Mouse (Mus musculus): Measurements from ENCODE around the gene Srxn1. TPM values are rescaled to one million over a fixed set of nuclear protein-coding genes. Genes with fewer than 3 reads are reported as not detected.

Gene Srxn1
- polyA plus RNA-seq, 1 experiment from 2014 or later = 13.4 TPM

GRCm38 (mm10) chr2:152093356-152093792 lies 11.9 kb upstream of the Srxn1 start:
- no peaks in the 10 kb centered on the region for H3K36me3 ChIP-seq (ENCODE audit: control insufficient read depth, insufficient read depth, low read length)
- no peaks in the 10 kb centered on the region for H3K9me3 ChIP-seq (ENCODE audit: control insufficient read depth, low read length)
- DNase-seq (ENCODE audit: low spot score) = peak; percentile 65
- ATAC-seq (ENCODE audit: low FRiP score) = no peak
- peaks cover 7% of the 10 kb centered on the region; the same call in 1 of the 2 replicates for H3K4me1 ChIP-seq (replicated peaks; ENCODE audit: control insufficient read depth, insufficient read depth, low read length)
- H3K9ac ChIP-seq (ENCODE audit: low read depth, low read length) = peak overlapping the region; percentile 17; the same call in 1 of the 2 replicates
- peak overlapping the region; percentile 51 for H3K27ac ChIP-seq (ENCODE audit: low read depth, low read length)
- peak overlapping the region; percentile 27 for H3K4me3 ChIP-seq (ENCODE audit: low read depth, low read length)
- 4% methylated on average over 49 of the region's 60 CpGs for WGBS
- peak overlapping the region; percentile 35 for H3K4me2 ChIP-seq (replicated peaks; ENCODE audit: low read depth, low read length)
- H3K27me3 ChIP-seq (ENCODE audit: control insufficient read depth, insufficient read depth, low read length) = peaks cover 22% of the 10 kb centered on the region

GRCm38 (mm10) chr2:152094856-152095545 lies 10.3 kb upstream of the Srxn1 start:
- H3K27ac ChIP-seq (ENCODE audit: low read depth, low read length) = peak overlapping the region; percentile 85
- ATAC-seq (ENCODE audit: low FRiP score) = peak; percentile 16; the same call in 1 of the 2 replicates
- H3K4me2 ChIP-seq (replicated peaks; ENCODE audit: low read depth, low read length) = no peak overlapping the region
- H3K4me3 ChIP-seq (ENCODE audit: low read depth, low read length) = no peak overlapping the region
- peak; percentile 48 for DNase-seq (ENCODE audit: low spot score)
- peaks cover 7% of the 10 kb centered on the region; the same call in 1 of the 2 replicates for H3K4me1 ChIP-seq (replicated peaks; ENCODE audit: control insufficient read depth, insufficient read depth, low read length)
- no peaks in the 10 kb centered on the region for H3K36me3 ChIP-seq (ENCODE audit: control insufficient read depth, insufficient read depth, low read length)
- H3K27me3 ChIP-seq (ENCODE audit: control insufficient read depth, insufficient read depth, low read length) = peaks cover 22% of the 10 kb centered on the region
- 0 out of 2 replicates have a peak overlapping the region, but pooled peaks have one; percentile 32 for H3K9ac ChIP-seq (ENCODE audit: low read depth, low read length)
- WGBS = 4% methylated on average over 29 of the region's 29 CpGs
- H3K9me3 ChIP-seq (ENCODE audit: control insufficient read depth, low read length) = no peaks in the 10 kb centered on the region

- H3K4me3 ChIP-seq (ENCODE audit: low read depth, low read length) = no peak overlapping the region
- H3K4me2 ChIP-seq (replicated peaks; ENCODE audit: low read depth, low read length) = no peak overlapping the region
- no peak for DNase-seq (ENCODE audit: low spot score)
- 0 out of 2 replicates have a peak, but pooled peaks have one; percentile 13 for ATAC-seq (ENCODE audit: low FRiP score)
- 0 out of 2 replicates have a peak, but pooled peaks cover 2% of the 10 kb centered on the region for H3K4me1 ChIP-seq (replicated peaks; ENCODE audit: control insufficient read depth, insufficient read depth, low read length)
- no peaks in the 10 kb centered on the region for H3K36me3 ChIP-seq (ENCODE audit: control insufficient read depth, insufficient read depth, low read length)
- peaks cover 22% of the 10 kb centered on the region for H3K27me3 ChIP-seq (ENCODE audit: control insufficient read depth, insufficient read depth, low read length)
- H3K27ac ChIP-seq (ENCODE audit: low read depth, low read length) = peak overlapping the region; percentile 61
- no peaks in the 10 kb centered on the region for H3K9me3 ChIP-seq (ENCODE audit: control insufficient read depth, low read length)
- WGBS = 60% methylated on average over 2 of the region's 2 CpGs
- H3K9ac ChIP-seq (ENCODE audit: low read depth, low read length) = no peak overlapping the region
Measured at GRCm38 (mm10) chr2:152096922-152097321, 8.4 kb upstream of the Srxn1 start.

GRCm38 (mm10) chr2:152097916-152098315 lies 7.4 kb upstream of the Srxn1 start:
- WGBS = 74% methylated on average over 11 of the region's 11 CpGs
- H3K9me3 ChIP-seq (ENCODE audit: control insufficient read depth, low read length) = no peaks in the 10 kb centered on the region
- ATAC-seq (ENCODE audit: low FRiP score) = no peak

GRCm38 (mm10) chr2:152099538-152099937 lies 5.8 kb upstream of the Srxn1 start:
- no peaks in the 10 kb centered on the region for H3K36me3 ChIP-seq (ENCODE audit: control insufficient read depth, insufficient read depth, low read length)
- H3K4me3 ChIP-seq (ENCODE audit: low read depth, low read length) = no peak overlapping the region
- H3K9me3 ChIP-seq (ENCODE audit: control insufficient read depth, low read length) = no peaks in the 10 kb centered on the region
- DNase-seq (ENCODE audit: low spot score) (no peak), ATAC-seq (ENCODE audit: low FRiP score) (no peak)
- no peak overlapping the region for H3K9ac ChIP-seq (ENCODE audit: low read depth, low read length)
- peaks cover 4% of the 10 kb centered on the region; the same call in 1 of the 2 replicates for H3K27me3 ChIP-seq (ENCODE audit: control insufficient read depth, insufficient read depth, low read length)
- no peak overlapping the region for H3K4me2 ChIP-seq (replicated peaks; ENCODE audit: low read depth, low read length)
- H3K27ac ChIP-seq (ENCODE audit: low read depth, low read length) = no peak overlapping the region
- H3K4me1 ChIP-seq (replicated peaks; ENCODE audit: control insufficient read depth, insufficient read depth, low read length) = no peaks in the 10 kb centered on the region
- WGBS = 67% methylated on average over 3 of the region's 3 CpGs

More at GRCm38 (mm10) chr2:152097916-152098315, 7.4 kb upstream of the Srxn1 start:
- H3K4me3 ChIP-seq (ENCODE audit: low read depth, low read length) = no peak overlapping the region
- no peaks in the 10 kb centered on the region for H3K36me3 ChIP-seq (ENCODE audit: control insufficient read depth, insufficient read depth, low read length)
- H3K4me2 ChIP-seq (replicated peaks; ENCODE audit: low read depth, low read length) = no peak overlapping the region
- H3K4me1 ChIP-seq (replicated peaks; ENCODE audit: control insufficient read depth, insufficient read depth, low read length) = 0 out of 2 replicates have a peak, but pooled peaks cover 2% of the 10 kb centered on the region
- peaks cover 18% of the 10 kb centered on the region for H3K27me3 ChIP-seq (ENCODE audit: control insufficient read depth, insufficient read depth, low read length)
- no peak overlapping the region for H3K9ac ChIP-seq (ENCODE audit: low read depth, low read length)
- H3K27ac ChIP-seq (ENCODE audit: low read depth, low read length) = peak overlapping the region; percentile 48; the same call in 1 of the 2 replicates
- DNase-seq (ENCODE audit: low spot score) = no peak

- H3K27me3 ChIP-seq (ENCODE audit: control insufficient read depth, insufficient read depth, low read length) = no peaks in the 10 kb centered on the region
- DNase-seq (ENCODE audit: low spot score) (no peak), ATAC-seq (ENCODE audit: low FRiP score) (no peak)
- no peak overlapping the region for H3K4me3 ChIP-seq (ENCODE audit: low read depth, low read length)
- H3K4me2 ChIP-seq (replicated peaks; ENCODE audit: low read depth, low read length) = no peak overlapping the region
- H3K4me1 ChIP-seq (replicated peaks; ENCODE audit: control insufficient read depth, insufficient read depth, low read length) = no peaks in the 10 kb centered on the region; the same call in 1 of the 2 replicates
- WGBS = 79% methylated on average over 13 of the region's 13 CpGs
- no peak overlapping the region for H3K9ac ChIP-seq (ENCODE audit: low read depth, low read length)
- H3K36me3 ChIP-seq (ENCODE audit: control insufficient read depth, insufficient read depth, low read length) = no peaks in the 10 kb centered on the region
- H3K27ac ChIP-seq (ENCODE audit: low read depth, low read length) = no peak overlapping the region
- no peaks in the 10 kb centered on the region for H3K9me3 ChIP-seq (ENCODE audit: control insufficient read depth, low read length)
Measured at GRCm38 (mm10) chr2:152101761-152102160, 3.6 kb upstream of the Srxn1 start.

GRCm38 (mm10) chr2:152102369-152102768 lies 2.9 kb upstream of the Srxn1 start:
- H3K27ac ChIP-seq (ENCODE audit: low read depth, low read length) = 0 out of 2 replicates have a peak overlapping the region, but pooled peaks have one; percentile 25
- H3K9ac ChIP-seq (ENCODE audit: low read depth, low read length) = no peak overlapping the region
- H3K4me3 ChIP-seq (ENCODE audit: low read depth, low read length) = no peak overlapping the region
- H3K27me3 ChIP-seq (ENCODE audit: control insufficient read depth, insufficient read depth, low read length) = no peaks in the 10 kb centered on the region
- no peak overlapping the region for H3K4me2 ChIP-seq (replicated peaks; ENCODE audit: low read depth, low read length)
- no peaks in the 10 kb centered on the region for H3K36me3 ChIP-seq (ENCODE audit: control insufficient read depth, insufficient read depth, low read length)
- WGBS = 68% methylated on average over 6 of the region's 6 CpGs
- DNase-seq (ENCODE audit: low spot score) (no peak), ATAC-seq (ENCODE audit: low FRiP score) (no peak)
- H3K4me1 ChIP-seq (replicated peaks; ENCODE audit: control insufficient read depth, insufficient read depth, low read length) = no peaks in the 10 kb centered on the region; the same call in 1 of the 2 replicates
- H3K9me3 ChIP-seq (ENCODE audit: control insufficient read depth, low read length) = no peaks in the 10 kb centered on the region

- Histone ChIP-seq H3K4me3 (ENCODE audit: low read depth, low read length) (peak overlapping the region; percentile 63), H3K4me1 (replicated peaks; ENCODE audit: control insufficient read depth, insufficient read depth, low read length) (no peaks in the 10 kb centered on the region; the same call in 1 of the 2 replicates), H3K27ac (ENCODE audit: low read depth, low read length) (no peak overlapping the region), H3K9me3 (ENCODE audit: control insufficient read depth, low read length) (no peaks in the 10 kb centered on the region), H3K27me3 (ENCODE audit: control insufficient read depth, insufficient read depth, low read length) (no peaks in the 10 kb centered on the region), H3K4me2 (replicated peaks; ENCODE audit: low read depth, low read length) (peak overlapping the region; percentile 64), H3K9ac (ENCODE audit: low read depth, low read length) (no peak overlapping the region; the same call in 1 of the 2 replicates), H3K36me3 (ENCODE audit: control insufficient read depth, insufficient read depth, low read length) (no peaks in the 10 kb centered on the region)
- DNase-seq (ENCODE audit: low spot score) (no peak), ATAC-seq (ENCODE audit: low FRiP score) (peak; percentile 38)
- WGBS = 17% methylated on average over 17 of the region's 17 CpGs
Measured at GRCm38 (mm10) chr2:152104711-152105317, 502 bp upstream of the Srxn1 start.
